ENCODE assay signal across 8 mouse cellular contexts in genomic region chr2:130696700-130697152, GRCm38 (mm10). TPM values are rescaled to one million over a fixed set of nuclear protein-coding genes. Genes with fewer than 3 reads are reported as not detected.
DNase-seq lines count a peak whose midpoint lies in the region; ATAC-seq and TF ChIP-seq lines count a peak whose summit lies in the region.

No protein-coding gene starts in this region.

- TF ChIP-seq CTCF in heart, postnatal 0 days (IDR thresholded peaks at IDR 0.05; ENCODE audit: low read depth), result no peak
- no peak for TF ChIP-seq CTCF in liver, postnatal 0 days (IDR thresholded peaks at IDR 0.05; ENCODE audit: low read depth)

- no peak for TF ChIP-seq EP300 in heart, postnatal 0 days (IDR thresholded peaks at IDR 0.05; ENCODE audit: low read depth)
- TF ChIP-seq EP300 in liver, postnatal 0 days (IDR thresholded peaks at IDR 0.05; ENCODE audit: low read depth), result no peak

- peak overlapping the region; percentile 93 for H3K4me2 ChIP-seq in heart, postnatal 0 days (ENCODE audit: low read depth, low read length)
- peak overlapping the region; percentile 94 for H3K4me2 ChIP-seq in liver, postnatal 0 days (ENCODE audit: low read depth, low read length)
- peak overlapping the region; percentile 97 for H3K4me2 ChIP-seq in neural tube, embryonic 14.5 days (ENCODE audit: low read depth, low read length)

- H3K4me3 ChIP-seq in heart, postnatal 0 days (ENCODE audit: low read depth, low read length), result peak overlapping the region; percentile 58
- peak overlapping the region; percentile 50 for H3K4me3 ChIP-seq in liver, postnatal 0 days (ENCODE audit: low read depth, low read length)
- H3K4me3 ChIP-seq in neural tube, embryonic 14.5 days (ENCODE audit: low read depth, low read length), result peak overlapping the region; percentile 45

- peaks cover 46% of the 10 kb centered on the region for H3K27me3 ChIP-seq in heart, postnatal 0 days (ENCODE audit: control insufficient read depth, insufficient read depth, low read length)
- H3K27me3 ChIP-seq in liver, postnatal 0 days (ENCODE audit: insufficient read depth, low read length), result peaks cover 35% of the 10 kb centered on the region
- peaks cover 24% of the 10 kb centered on the region for H3K27me3 ChIP-seq in neural tube, embryonic 14.5 days (ENCODE audit: control insufficient read depth, insufficient read depth, low read length)

- H3K27ac ChIP-seq in heart, postnatal 0 days (ENCODE audit: low read depth), result no peak overlapping the region
- no peak overlapping the region for H3K27ac ChIP-seq in liver, postnatal 0 days (ENCODE audit: low read depth)
- no peak overlapping the region for H3K27ac ChIP-seq in neural tube, embryonic 14.5 days (ENCODE audit: low read depth, low read length)

- H3K4me1 ChIP-seq in heart, postnatal 0 days (ENCODE audit: control insufficient read depth, insufficient read depth), result 0 out of 2 replicates have a peak, but pooled peaks cover 7% of the 10 kb centered on the region
- H3K4me1 ChIP-seq in liver, postnatal 0 days (ENCODE audit: insufficient read depth), result peaks cover 8% of the 10 kb centered on the region
- H3K4me1 ChIP-seq in neural tube, embryonic 14.5 days (ENCODE audit: control insufficient read depth, insufficient read depth, low read length), result peaks cover 16% of the 10 kb centered on the region; the same call in 1 of the 2 replicates

- WGBS in heart, postnatal 0 days, result 1% methylated on average over 30 of the region's 31 CpGs
- WGBS in liver, postnatal 0 days (ENCODE audit: insufficient replicate concordance), result 2% methylated on average over 31 of the region's 31 CpGs
- 2% methylated on average over 31 of the region's 31 CpGs for WGBS in neural tube, embryonic 14.5 days

- peak overlapping the region; percentile 34; the same call in 1 of the 2 replicates for H3K9ac ChIP-seq in heart, postnatal 0 days (replicated peaks; ENCODE audit: low read depth, low read length)
- no peak overlapping the region for H3K9ac ChIP-seq in liver, postnatal 0 days (replicated peaks)
- H3K9ac ChIP-seq in neural tube, embryonic 14.5 days (replicated peaks; ENCODE audit: low read depth, low read length), result peak overlapping the region; percentile 50

- peak; percentile 25 for DNase-seq in adrenal gland, postnatal 10 days
- DNase-seq in adrenal gland, postnatal 4 days (ENCODE audit: low spot score in 2 of 2), result no peak
- DNase-seq in right cerebral cortex, postnatal 14 days, result peak; percentile 19
- DNase-seq in right cerebral cortex, postnatal 10 days (ENCODE audit: low spot score in 2 of 2), result no peak
- no peak for DNase-seq in heart, postnatal 0 days (ENCODE audit: low spot score)
- peak; percentile 25 for DNase-seq in liver, postnatal 0 days
- no peak for DNase-seq in left cerebral cortex, adult 11 months (ENCODE audit: low spot score)

- peak; percentile 31; the same call in 1 of the 2 replicates for ATAC-seq in heart, postnatal 0 days (ENCODE audit: insufficient read depth, low read depth)
- ATAC-seq in liver, postnatal 0 days, result no peak
- ATAC-seq in neural tube, embryonic 14.5 days (ENCODE audit: low read depth), result peak; percentile 26

- no peaks in the 10 kb centered on the region for H3K36me3 ChIP-seq in heart, postnatal 0 days (replicated peaks; ENCODE audit: control insufficient read depth, insufficient read depth, low read length)
- H3K36me3 ChIP-seq in liver, postnatal 0 days (replicated peaks; ENCODE audit: insufficient read depth, low read length), result no peaks in the 10 kb centered on the region
- no peaks in the 10 kb centered on the region for H3K36me3 ChIP-seq in neural tube, embryonic 14.5 days (ENCODE audit: control insufficient read depth, insufficient read depth, low read length)

- no peaks in the 10 kb centered on the region for H3K9me3 ChIP-seq in heart, postnatal 0 days (replicated peaks; ENCODE audit: control insufficient read depth, low read length)
- no peaks in the 10 kb centered on the region for H3K9me3 ChIP-seq in liver, postnatal 0 days (ENCODE audit: low read length)
- no peaks in the 10 kb centered on the region for H3K9me3 ChIP-seq in neural tube, embryonic 14.5 days (ENCODE audit: control insufficient read depth, low read length)

RNA-seq across cellular contexts. Expression of gene Slc4a11, which starts 0.6 kb away (rescaled TPM):
- 1 to 10 TPM; 1.2 to 1.6 TPM for total RNA-seq in adrenal gland, postnatal 10 days (2021)
- 1 to 10 TPM; 2.3 to 3.6 TPM for total RNA-seq in adrenal gland, postnatal 4 days (2021)
- total RNA-seq in heart, postnatal 0 days (2014; rRNA removed; ENCODE audit: low replicate concordance), result 0.99 and 1.1 TPM in 2 replicates
- 0.03 and 0.07 TPM in 2 replicates for polyA plus RNA-seq in heart, postnatal 0 days (2015; fragmentation: Nextera tagmentation; extraction: Ambion mirVana)
- polyA plus RNA-seq in liver, postnatal 0 days (2015; fragmentation: Nextera tagmentation; extraction: Ambion mirVana), result not detected in 2 replicates
- 0.37 and 0.50 TPM in 2 replicates for polyA plus RNA-seq in neural tube, embryonic 14.5 days (2014; fragmentation: Nextera tagmentation; extraction: Ambion mirVana)

RNA-seq across cellular contexts. Expression of gene Itpa, which starts 29.3 kb away (rescaled TPM):
- total RNA-seq in adrenal gland, postnatal 10 days (2021), result 10 to 100 TPM; 26.6 to 33.3 TPM
- total RNA-seq in adrenal gland, postnatal 4 days (2021), result 10 to 100 TPM; 34.1 to 40.9 TPM
- 72.8 and 100 TPM in 2 replicates for total RNA-seq in heart, postnatal 0 days (2014; rRNA removed; ENCODE audit: low replicate concordance)
- polyA plus RNA-seq in heart, postnatal 0 days (2015; fragmentation: Nextera tagmentation; extraction: Ambion mirVana), result 67.3 TPM in 2 replicates
- 30.4 and 31.2 TPM in 2 replicates for polyA plus RNA-seq in liver, postnatal 0 days (2015; fragmentation: Nextera tagmentation; extraction: Ambion mirVana)
- 116 and 117 TPM in 2 replicates for polyA plus RNA-seq in neural tube, embryonic 14.5 days (2014; fragmentation: Nextera tagmentation; extraction: Ambion mirVana)

RNA-seq across cellular contexts. Expression of gene Ddrgk1, which starts 32.3 kb away (rescaled TPM):
- total RNA-seq in adrenal gland, postnatal 10 days (2021), result 100 to 1,000 TPM; 145 to 155 TPM
- 100 to 1,000 TPM; 140 to 154 TPM for total RNA-seq in adrenal gland, postnatal 4 days (2021)
- 16.0 and 29.4 TPM in 2 replicates for total RNA-seq in heart, postnatal 0 days (2014; rRNA removed; ENCODE audit: low replicate concordance)
- polyA plus RNA-seq in heart, postnatal 0 days (2015; fragmentation: Nextera tagmentation; extraction: Ambion mirVana), result 61.9 and 63.7 TPM in 2 replicates
- 71.4 and 71.8 TPM in 2 replicates for polyA plus RNA-seq in liver, postnatal 0 days (2015; fragmentation: Nextera tagmentation; extraction: Ambion mirVana)
- polyA plus RNA-seq in neural tube, embryonic 14.5 days (2014; fragmentation: Nextera tagmentation; extraction: Ambion mirVana), result 75.0 and 77.0 TPM in 2 replicates

RNA-seq across cellular contexts. Expression of gene Lzts3, which starts 54.1 kb away (rescaled TPM):
- 1 to 10 TPM; 9.4 to 9.5 TPM for total RNA-seq in adrenal gland, postnatal 10 days (2021)
- 10 to 100 TPM; 13.5 to 22.5 TPM for total RNA-seq in adrenal gland, postnatal 4 days (2021)
- 5.3 TPM in 2 replicates for total RNA-seq in heart, postnatal 0 days (2014; rRNA removed; ENCODE audit: low replicate concordance)
- 0.77 and 0.81 TPM in 2 replicates for polyA plus RNA-seq in heart, postnatal 0 days (2015; fragmentation: Nextera tagmentation; extraction: Ambion mirVana)
- polyA plus RNA-seq in liver, postnatal 0 days (2015; fragmentation: Nextera tagmentation; extraction: Ambion mirVana), result 1.2 TPM in 2 replicates
- 6.2 and 8.4 TPM in 2 replicates for polyA plus RNA-seq in neural tube, embryonic 14.5 days (2014; fragmentation: Nextera tagmentation; extraction: Ambion mirVana)

Comparison
In these comparisons a context has a peak if more than half of its experiments do, and no peak if none do; other contexts are left out.
1. DNase-seq: peak in adrenal gland, postnatal 10 days (single experiment), right cerebral cortex, postnatal 14 days (single experiment) and liver, postnatal 0 days (single experiment); none in adrenal gland, postnatal 4 days (0 of 2), right cerebral cortex, postnatal 10 days (0 of 2), heart, postnatal 0 days (single experiment) and left cerebral cortex, adult 11 months (single experiment).
2. Peak in every context shown above with its lines, with median percentiles within 50 percentile points of each other: H3K4me2 ChIP-seq and H3K4me3 ChIP-seq.